Mouse (Mus musculus) forebrain, embryonic 16.5 days (tissue): ENCODE measurements around the gene Gm21731. TPM values are rescaled to one million over a fixed set of nuclear protein-coding genes. Genes with fewer than 3 reads are reported as not detected.
A peak's percentile ranks its signal among the peaks of the same experiment; 100 is the strongest.
"Not testable (repeated sequence)": the region's sequence is repeated elsewhere in the genome, so short reads cannot be mapped to it uniquely, and the experiment has no call there.

ENCODE experiments used
- ATAC-seq: fragments of 200-750 bp; cut with Nextera tagmentation; 2 replicates; pipeline ENCODE4 v1.8.0; 2017; ENCODE audit warnings: mild to moderate bottlenecking, moderate library complexity
- H3K27ac ChIP-seq: fragments of 300-500 bp; sonication (generic); 2 replicates; pipeline ENCODE4 v1.5.1; 2014; ENCODE audit warnings: low read length, control low read depth
- H3K27me3 ChIP-seq: fragments of 300-500 bp; sonication (generic); replicated peaks from 2 replicates; pipeline ENCODE4 v1.6.1; 2014; ENCODE audit warnings: low read length; ENCODE audit not compliant: control insufficient read depth, insufficient read depth
- H3K36me3 ChIP-seq: fragments of 300-500 bp; sonication (generic); 2 replicates; pipeline ENCODE4 v1.6.1; 2014; ENCODE audit not compliant: control insufficient read depth, insufficient read depth
- H3K4me1 ChIP-seq: fragments of 300-500 bp; sonication (generic); replicated peaks from 2 replicates; pipeline ENCODE4 v1.6.1; 2014; ENCODE audit warnings: low read length; ENCODE audit not compliant: control insufficient read depth, insufficient read depth
- H3K4me2 ChIP-seq: fragments of 300-500 bp; sonication (generic); 2 replicates; pipeline ENCODE4 v1.6.1; 2014; ENCODE audit warnings: mild to moderate bottlenecking, low read length, control low read depth
- H3K4me3 ChIP-seq: fragments of 300-500 bp; sonication (generic); replicated peaks from 2 replicates; pipeline ENCODE4 v1.5.1; 2014; ENCODE audit warnings: mild to moderate bottlenecking, low read length, control low read depth
- H3K9ac ChIP-seq: fragments of 300-500 bp; sonication (generic); replicated peaks from 2 replicates; pipeline ENCODE4 v1.6.1; 2014; ENCODE audit warnings: low read depth, low read length, control low read depth
- H3K9me3 ChIP-seq: fragments of 300-500 bp; sonication (generic); 2 replicates; pipeline ENCODE4 v1.6.1; 2016; ENCODE audit warnings: low read length; ENCODE audit not compliant: control insufficient read depth
- WGBS: fragments of 180-500 bp; shearing (Covaris S2); extraction: QIAGEN DNeasy Blood & Tissue Kit; methylation state at CpG from one replicate; pipeline ENCODE4 v1.1.7; 2014; 5-methylcytosine and 5-hydroxymethylcytosine counted together
- polyA plus RNA-seq: library from polyadenylated mRNA; unstranded; fragments of >200 nt; fragmentation: Nextera tagmentation; extraction: Ambion mirVana; gene quantifications from 2 replicates; pipeline ENCODE4 v1.2.1, GENCODE M21; 2015

Gene Gm21731
- polyA plus RNA-seq: not detected in 2 replicates

GRCm38 (mm10) chr13:120238811-120239210 lies at the start of gene Gm21731:
Gene Gm21731, plus strand, starts transcription at chr13:120239111.
- H3K36me3 ChIP-seq, H3K4me1 ChIP-seq, H3K4me2 ChIP-seq, H3K9me3 ChIP-seq, H3K27ac ChIP-seq, H3K27me3 ChIP-seq, ATAC-seq, H3K9ac ChIP-seq, H3K4me3 ChIP-seq: not testable (repeated sequence)

GRCm38 (mm10) chr13:120196189-120196821 lies 42.6 kb upstream of the Gm21731 start:
- H3K9ac ChIP-seq, H3K4me1 ChIP-seq, ATAC-seq, H3K9me3 ChIP-seq, H3K4me3 ChIP-seq, H3K36me3 ChIP-seq, H3K27me3 ChIP-seq, H3K27ac ChIP-seq, H3K4me2 ChIP-seq: not testable (repeated sequence)
- 90% methylated on average over 7 of the region's 8 CpGs for WGBS

- not testable (repeated sequence) for H3K27me3 ChIP-seq, H3K4me3 ChIP-seq, ATAC-seq, H3K4me2 ChIP-seq, H3K36me3 ChIP-seq, H3K4me1 ChIP-seq, H3K27ac ChIP-seq, H3K9ac ChIP-seq, H3K9me3 ChIP-seq
- WGBS: no CpG with 5 or more reads among the region's 2 CpGs
These were observed 23.1 kb upstream of the Gm21731 start, which contains the start of gene Gm21762 for GRCm38 (mm10) chr13:120215847-120216246. Gene Gm21762, minus strand, starts transcription at chr13:120215947.

GRCm38 (mm10) chr13:120220922-120221321 lies 18.0 kb upstream of the Gm21731 start:
- ATAC-seq, H3K27me3 ChIP-seq, H3K36me3 ChIP-seq, H3K4me2 ChIP-seq, H3K27ac ChIP-seq, H3K9ac ChIP-seq, H3K9me3 ChIP-seq, H3K4me1 ChIP-seq, H3K4me3 ChIP-seq: not testable (repeated sequence)
- 76% methylated on average over 5 of the region's 5 CpGs for WGBS

- not testable (repeated sequence) for H3K9me3 ChIP-seq, H3K27ac ChIP-seq, H3K4me2 ChIP-seq, H3K4me3 ChIP-seq, H3K27me3 ChIP-seq, H3K4me1 ChIP-seq, H3K36me3 ChIP-seq, H3K9ac ChIP-seq, ATAC-seq
- 95% methylated on average over 16 of the region's 25 CpGs for WGBS
These were observed 15.8 kb upstream of the Gm21731 start for GRCm38 (mm10) chr13:120223012-120223659.

DNA sequence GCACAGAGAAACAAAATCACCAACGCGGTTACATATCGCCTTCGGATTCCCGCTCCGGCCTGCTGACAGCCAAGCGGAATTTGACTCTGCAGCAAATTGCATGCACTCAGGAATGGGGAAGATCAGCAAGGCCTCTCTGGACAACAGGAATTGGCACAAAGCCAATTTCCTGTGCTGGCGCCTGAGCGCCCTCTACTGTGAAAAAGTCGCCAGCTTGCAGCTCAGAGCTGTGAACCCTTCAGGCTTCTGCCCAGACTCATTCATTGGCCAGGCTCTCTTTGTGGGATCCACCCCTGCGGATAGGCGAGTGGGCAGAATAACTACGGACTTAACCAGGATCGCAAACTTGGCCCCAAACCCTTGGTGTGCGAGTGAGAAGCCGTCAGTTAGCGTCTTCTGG lies 7.1 kb upstream of the Gm21731 start:
- not testable (repeated sequence) for H3K36me3 ChIP-seq, H3K27ac ChIP-seq, H3K4me3 ChIP-seq, H3K27me3 ChIP-seq, H3K4me2 ChIP-seq, H3K9ac ChIP-seq, H3K9me3 ChIP-seq, H3K4me1 ChIP-seq
- ATAC-seq: peak; percentile 43
- WGBS: 96% methylated on average over 16 of the region's 17 CpGs

DNA sequence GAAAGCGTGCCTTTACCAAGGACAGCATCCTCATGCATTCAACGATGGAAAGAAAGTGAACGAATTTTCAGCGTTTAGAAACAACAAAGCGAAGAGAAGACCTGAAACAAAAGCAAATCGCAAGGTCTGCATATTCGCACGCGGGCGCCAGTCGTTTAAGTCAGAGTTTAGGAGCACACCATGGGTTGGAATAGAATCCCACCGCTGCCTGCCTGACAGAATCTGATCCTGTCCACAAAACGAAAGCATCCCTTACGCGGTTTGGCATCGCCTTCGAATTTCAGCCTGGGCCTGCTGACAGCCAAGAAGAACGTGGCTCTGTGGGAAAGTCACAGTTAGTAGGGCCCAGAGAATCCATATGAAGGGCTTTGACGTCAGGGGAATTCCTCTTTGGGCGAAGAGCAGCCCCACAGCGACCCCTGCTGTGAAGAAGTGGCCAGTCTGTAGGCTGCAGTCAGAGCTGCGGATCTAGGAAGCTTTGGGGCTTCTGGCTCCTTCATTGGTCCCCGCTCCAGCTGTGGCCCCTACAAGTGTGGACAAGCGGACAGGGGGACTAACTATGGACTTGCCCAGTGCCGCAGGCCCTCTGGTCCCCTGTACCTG lies 6.4 kb upstream of the Gm21731 start:
- H3K9ac ChIP-seq, H3K4me3 ChIP-seq, H3K27me3 ChIP-seq, H3K27ac ChIP-seq, ATAC-seq, H3K4me2 ChIP-seq, H3K36me3 ChIP-seq, H3K4me1 ChIP-seq, H3K9me3 ChIP-seq: not testable (repeated sequence)
- WGBS: 64% methylated on average over 10 of the region's 25 CpGs

GRCm38 (mm10) chr13:120251208-120251924 lies 12.5 kb downstream of the Gm21731 start:
- H3K36me3 ChIP-seq, H3K4me1 ChIP-seq, H3K4me3 ChIP-seq, H3K9ac ChIP-seq, H3K27me3 ChIP-seq, H3K27ac ChIP-seq, H3K9me3 ChIP-seq, ATAC-seq, H3K4me2 ChIP-seq: not testable (repeated sequence)
- 80% methylated on average over 2 of the region's 3 CpGs for WGBS
